Mouse (Mus musculus): Measurements from ENCODE around the gene Wbp1. TPM values are rescaled to one million over a fixed set of nuclear protein-coding genes. Genes with fewer than 3 reads are reported as not detected.
A peak's percentile ranks its signal among the peaks of the same experiment; 100 is the strongest.

Wbp1 gene
- polyA plus RNA-seq, 1 experiment from 2014 or later: 172 TPM

DNA sequence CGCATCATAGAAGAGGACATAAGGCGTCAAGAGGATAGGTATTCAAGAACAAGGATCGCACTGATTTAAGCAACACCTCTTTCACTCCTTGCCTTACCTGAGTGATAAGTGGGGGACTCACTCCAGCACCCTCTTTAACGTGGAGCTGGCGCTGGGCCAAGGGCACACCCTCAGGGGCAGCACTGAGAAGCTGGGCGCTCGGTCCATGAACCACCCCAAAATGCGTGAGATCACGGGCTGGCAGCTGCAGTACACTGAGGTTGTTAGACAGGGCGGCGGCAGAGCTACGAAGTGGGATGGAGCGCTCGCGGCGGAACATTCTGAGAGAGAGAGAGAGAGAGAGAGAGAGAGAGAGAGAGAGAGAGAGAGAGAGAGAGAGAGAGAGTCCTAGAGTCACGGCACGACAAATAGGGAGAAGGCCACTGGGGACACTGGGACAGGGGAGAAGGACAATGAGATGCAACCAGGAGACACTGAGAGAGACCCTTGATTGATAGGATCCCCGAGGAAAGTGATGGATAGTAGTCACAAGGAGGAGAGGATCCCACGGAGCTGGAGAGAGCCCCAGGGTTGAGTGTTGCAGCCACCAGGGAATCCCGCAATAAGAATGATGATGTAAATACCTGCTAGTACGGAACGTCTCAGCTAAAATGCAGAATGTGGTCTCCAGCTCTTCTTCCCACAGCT, 34.3 kb upstream of the Wbp1 start:
- Histone ChIP-seq H3K9me3 (no peaks in the 10 kb centered on the region), H3K27me3 (replicated peaks; ENCODE audit: low read depth, poor library complexity, severe bottlenecking) (peaks cover 26% of the 10 kb centered on the region), H3K4me3 (peak overlapping the region; percentile 73), H3K4me1 (peaks cover 38% of the 10 kb centered on the region), H3K36me3 (replicated peaks) (peaks cover 30% of the 10 kb centered on the region), H3K27ac (replicated peaks) (peak overlapping the region; percentile 80)
- peak; percentile 38 for DNase-seq (ENCODE audit: low spot score)
- WGBS: 11% methylated on average over 23 of the region's 23 CpGs

DNA sequence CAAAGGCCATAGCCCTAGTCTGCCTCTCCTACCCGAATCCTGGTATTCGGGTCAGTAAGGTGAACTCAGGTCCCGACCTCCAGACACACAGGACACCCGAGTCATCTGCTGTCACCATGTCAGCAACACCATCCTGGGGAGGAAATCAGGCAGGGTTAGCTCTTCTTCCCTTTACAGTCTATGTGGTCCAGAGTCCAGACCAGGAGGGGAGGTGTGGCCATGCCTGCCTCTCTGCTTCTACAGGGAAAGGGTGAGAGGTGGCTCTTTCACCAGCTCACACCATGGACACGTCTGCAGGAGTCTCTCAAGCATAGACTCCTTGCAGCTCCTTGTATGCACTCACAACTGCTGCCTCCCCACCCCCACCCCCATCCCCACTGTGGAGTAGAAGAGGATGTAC, 32.1 kb upstream of the Wbp1 start:
- H3K4me3 ChIP-seq: no peak overlapping the region
- 0 out of 2 replicates have a peak, but pooled peaks cover 15% of the 10 kb centered on the region for H3K27me3 ChIP-seq (replicated peaks; ENCODE audit: low read depth, poor library complexity, severe bottlenecking)
- H3K27ac ChIP-seq (replicated peaks): no peak overlapping the region
- H3K9me3 ChIP-seq: no peaks in the 10 kb centered on the region
- H3K36me3 ChIP-seq (replicated peaks): peaks cover 52% of the 10 kb centered on the region
- DNase-seq (ENCODE audit: low spot score): no peak
- WGBS: 63% methylated on average over 5 of the region's 5 CpGs
- H3K4me1 ChIP-seq: peaks cover 41% of the 10 kb centered on the region

DNA sequence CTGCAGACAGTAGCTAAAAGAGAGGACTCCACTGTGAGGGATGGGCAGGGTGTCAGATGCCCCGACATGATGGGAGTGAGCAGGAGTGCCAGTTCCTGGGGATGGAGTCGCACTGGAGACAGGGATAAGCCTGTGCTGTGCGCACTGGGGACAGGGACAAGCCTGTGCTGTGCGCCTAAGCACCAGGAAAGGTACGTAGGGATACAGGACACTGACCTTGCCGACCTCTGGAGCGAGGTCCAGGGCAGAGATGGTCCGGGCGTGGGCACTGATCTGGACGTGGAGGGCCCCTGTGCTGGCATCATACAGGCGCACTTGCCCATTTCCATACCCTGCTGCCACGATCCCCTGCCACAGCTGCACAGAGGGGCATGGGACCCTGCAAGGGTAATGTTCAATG, 31.7 kb upstream of the Wbp1 start:
- Histone ChIP-seq H3K27ac (replicated peaks) (no peak overlapping the region), H3K4me3 (no peak overlapping the region), H3K36me3 (replicated peaks) (peaks cover 57% of the 10 kb centered on the region), H3K9me3 (no peaks in the 10 kb centered on the region), H3K27me3 (replicated peaks; ENCODE audit: low read depth, poor library complexity, severe bottlenecking) (0 out of 2 replicates have a peak, but pooled peaks cover 15% of the 10 kb centered on the region), H3K4me1 (peaks cover 41% of the 10 kb centered on the region)
- 84% methylated on average over 12 of the region's 12 CpGs for WGBS
- DNase-seq (ENCODE audit: low spot score): no peak

DNA sequence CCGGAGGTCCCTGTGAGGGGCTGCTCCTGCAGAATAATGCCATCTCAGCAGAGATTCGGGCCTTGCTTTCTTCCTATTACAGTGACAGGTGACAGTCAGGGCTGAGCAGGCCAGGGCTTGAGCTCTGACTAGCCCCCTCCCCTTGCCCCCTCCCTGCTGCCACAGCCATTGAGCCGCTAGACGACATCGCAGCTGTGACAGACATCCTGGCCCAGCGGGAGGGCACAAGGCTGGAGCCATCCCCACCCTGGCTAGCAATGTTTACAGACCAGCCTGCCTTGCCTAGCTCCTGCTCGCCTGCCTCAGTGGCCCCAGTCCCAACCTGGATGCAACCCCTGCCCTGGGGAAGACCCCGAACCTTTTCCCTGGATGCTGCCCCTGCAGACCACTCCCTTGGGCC, 30.4 kb upstream of the Wbp1 start:
- H3K36me3 ChIP-seq (replicated peaks): peaks cover 70% of the 10 kb centered on the region
- DNase-seq (ENCODE audit: low spot score): no peak
- H3K4me1 ChIP-seq: peaks cover 46% of the 10 kb centered on the region
- H3K9me3 ChIP-seq: no peaks in the 10 kb centered on the region
- H3K27me3 ChIP-seq (replicated peaks; ENCODE audit: low read depth, poor library complexity, severe bottlenecking): 0 out of 2 replicates have a peak, but pooled peaks cover 15% of the 10 kb centered on the region
- WGBS: 31% methylated on average over 8 of the region's 8 CpGs
- H3K27ac ChIP-seq (replicated peaks): no peak overlapping the region
- no peak overlapping the region for H3K4me3 ChIP-seq

DNA sequence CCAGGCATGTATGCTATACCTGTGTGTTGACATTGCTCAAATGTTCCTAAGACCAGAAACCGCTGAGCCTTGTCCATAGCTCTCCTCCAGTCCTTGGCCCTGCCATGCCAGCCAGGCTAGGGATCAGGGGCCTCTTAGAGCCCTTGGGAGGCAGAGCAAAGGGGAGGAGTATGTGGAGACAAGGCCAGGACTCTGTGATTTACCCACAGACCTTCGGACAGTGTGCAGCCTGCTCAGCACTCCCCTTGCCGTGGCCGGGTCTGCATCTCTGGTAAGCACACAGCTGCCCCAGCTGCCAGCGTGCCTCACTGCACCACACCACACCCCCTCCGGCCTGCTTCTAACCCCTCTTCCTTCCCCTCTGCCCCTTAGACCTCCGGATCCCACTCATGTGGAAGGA, 25.9 kb upstream of the Wbp1 start:
- Histone ChIP-seq H3K9me3 (no peaks in the 10 kb centered on the region), H3K36me3 (replicated peaks) (peaks cover 67% of the 10 kb centered on the region), H3K4me3 (no peak overlapping the region), H3K27ac (replicated peaks) (0 out of 2 replicates have a peak overlapping the region, but pooled peaks have one; percentile 4), H3K27me3 (replicated peaks; ENCODE audit: low read depth, poor library complexity, severe bottlenecking) (peaks cover 6% of the 10 kb centered on the region; the same call in 1 of the 2 replicates), H3K4me1 (peaks cover 45% of the 10 kb centered on the region)
- DNase-seq (ENCODE audit: low spot score): no peak
- 65% methylated on average over 7 of the region's 7 CpGs for WGBS

DNA sequence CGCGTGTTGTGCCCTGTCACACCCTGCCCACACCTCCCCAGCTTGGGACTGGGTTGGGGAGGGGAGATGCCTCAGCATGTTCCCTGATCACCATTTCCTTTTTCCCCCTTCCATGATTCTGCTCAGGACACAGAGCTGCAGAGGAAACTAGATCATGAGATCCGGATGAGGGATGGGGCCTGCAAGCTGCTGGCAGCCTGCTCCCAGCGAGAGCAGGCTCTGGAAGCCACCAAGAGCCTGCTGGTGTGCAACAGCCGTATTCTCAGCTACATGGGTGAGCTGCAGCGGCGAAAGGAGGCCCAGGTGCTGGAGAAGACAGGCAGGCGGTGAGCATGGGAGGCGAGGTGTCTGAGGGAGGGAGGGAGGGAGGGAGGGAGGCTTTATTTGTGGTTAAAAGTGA, 24.4 kb upstream of the Wbp1 start:
- 0 out of 2 replicates have a peak overlapping the region, but pooled peaks have one; percentile 16 for H3K27ac ChIP-seq (replicated peaks)
- no peak overlapping the region for H3K4me3 ChIP-seq
- peaks cover 15% of the 10 kb centered on the region for H3K27me3 ChIP-seq (replicated peaks; ENCODE audit: low read depth, poor library complexity, severe bottlenecking)
- no peak for DNase-seq (ENCODE audit: low spot score)
- H3K9me3 ChIP-seq: no peaks in the 10 kb centered on the region
- H3K4me1 ChIP-seq: peaks cover 47% of the 10 kb centered on the region
- 79% methylated on average over 9 of the region's 9 CpGs for WGBS
- peaks cover 52% of the 10 kb centered on the region for H3K36me3 ChIP-seq (replicated peaks)

DNA sequence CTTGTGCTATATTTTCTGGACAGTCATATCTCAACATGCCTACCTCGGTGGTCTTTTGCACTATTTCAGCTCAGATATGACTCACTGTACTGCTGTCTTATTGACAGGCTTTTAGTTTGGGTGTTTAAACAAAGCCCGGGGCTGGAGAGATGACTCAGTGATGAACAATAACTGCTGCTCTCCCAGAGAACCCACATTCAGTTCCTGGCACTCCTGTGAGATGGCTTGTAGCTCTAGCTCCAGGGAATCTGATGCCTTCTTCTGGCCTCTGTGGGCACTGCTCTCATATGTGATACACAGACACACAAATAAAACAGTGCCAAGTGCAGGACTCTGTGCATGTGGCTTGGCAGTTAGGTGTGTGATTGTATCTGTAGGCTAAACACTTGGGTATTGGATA, 23.9 kb upstream of the Wbp1 start:
- no peak overlapping the region for H3K27ac ChIP-seq (replicated peaks)
- H3K4me3 ChIP-seq: no peak overlapping the region
- no peak for DNase-seq (ENCODE audit: low spot score)
- peaks cover 46% of the 10 kb centered on the region for H3K36me3 ChIP-seq (replicated peaks)
- 87% methylated on average over 2 of the region's 2 CpGs for WGBS
- peaks cover 15% of the 10 kb centered on the region for H3K27me3 ChIP-seq (replicated peaks; ENCODE audit: low read depth, poor library complexity, severe bottlenecking)
- H3K4me1 ChIP-seq: peaks cover 47% of the 10 kb centered on the region
- no peaks in the 10 kb centered on the region for H3K9me3 ChIP-seq

DNA sequence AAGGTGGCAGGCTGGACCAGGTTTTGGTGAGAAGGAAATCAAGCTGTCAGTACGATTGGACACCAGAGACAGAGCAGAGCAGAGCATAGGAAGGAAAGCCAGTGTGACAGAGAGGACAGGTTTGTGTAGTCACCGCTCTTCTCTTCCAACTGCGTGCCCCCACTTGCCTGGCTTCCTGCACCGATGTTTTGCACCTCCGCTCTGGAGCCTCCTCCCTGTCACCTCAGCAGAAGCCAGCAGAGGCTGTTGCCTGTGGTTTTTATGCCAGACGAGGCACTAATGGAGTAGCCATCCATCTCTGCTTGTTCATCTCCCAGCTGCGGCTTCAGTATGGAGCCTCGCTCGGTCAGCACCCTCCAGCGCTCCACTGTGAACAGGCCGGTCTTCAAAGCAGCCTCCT, 21.5 kb upstream of the Wbp1 start:
- WGBS: 54% methylated on average over 11 of the region's 11 CpGs
- peaks cover 31% of the 10 kb centered on the region for H3K36me3 ChIP-seq (replicated peaks)
- peak; percentile 16 for DNase-seq (ENCODE audit: low spot score)
- peaks cover 70% of the 10 kb centered on the region for H3K4me1 ChIP-seq
- no peaks in the 10 kb centered on the region for H3K9me3 ChIP-seq
- H3K4me3 ChIP-seq: peak overlapping the region; percentile 53
- peaks cover 15% of the 10 kb centered on the region for H3K27me3 ChIP-seq (replicated peaks; ENCODE audit: low read depth, poor library complexity, severe bottlenecking)
- H3K27ac ChIP-seq (replicated peaks): peak overlapping the region; percentile 73; the same call in 1 of the 2 replicates

DNA sequence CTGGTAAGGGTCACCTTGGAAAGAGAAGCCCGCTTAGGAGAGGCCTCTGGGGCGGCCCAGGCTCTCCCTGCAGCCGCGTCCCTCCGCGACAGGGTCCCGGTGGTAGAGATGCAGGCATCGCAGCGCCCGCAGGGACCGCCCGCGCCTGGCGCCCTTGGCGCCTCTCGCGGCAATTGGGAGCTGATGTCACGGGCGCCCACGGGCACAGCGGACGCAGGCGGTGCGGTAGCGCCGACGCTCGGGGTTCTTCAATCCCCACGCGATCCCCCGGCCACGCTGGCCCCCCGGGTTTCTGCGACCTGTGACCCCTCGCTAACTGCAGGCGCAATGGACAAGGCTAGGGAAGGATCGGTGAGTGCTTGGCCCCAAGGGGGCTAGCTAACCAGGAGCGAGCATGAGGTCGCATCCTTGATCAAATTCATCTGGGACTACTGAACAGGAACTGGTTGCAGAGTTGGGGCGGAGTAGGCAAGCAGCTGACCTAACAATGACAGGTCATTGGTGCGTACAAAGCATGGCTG, 20.9 kb upstream of the Wbp1 start:
- peak overlapping the region; percentile 53 for H3K4me3 ChIP-seq
- DNase-seq (ENCODE audit: low spot score): peak; percentile 46
- H3K36me3 ChIP-seq (replicated peaks): peaks cover 25% of the 10 kb centered on the region
- peak overlapping the region; percentile 73 for H3K27ac ChIP-seq (replicated peaks)
- peaks cover 15% of the 10 kb centered on the region for H3K27me3 ChIP-seq (replicated peaks; ENCODE audit: low read depth, poor library complexity, severe bottlenecking)
- H3K4me1 ChIP-seq: peaks cover 76% of the 10 kb centered on the region
- H3K9me3 ChIP-seq: no peaks in the 10 kb centered on the region
- WGBS: 2% methylated on average over 41 of the region's 41 CpGs

DNA sequence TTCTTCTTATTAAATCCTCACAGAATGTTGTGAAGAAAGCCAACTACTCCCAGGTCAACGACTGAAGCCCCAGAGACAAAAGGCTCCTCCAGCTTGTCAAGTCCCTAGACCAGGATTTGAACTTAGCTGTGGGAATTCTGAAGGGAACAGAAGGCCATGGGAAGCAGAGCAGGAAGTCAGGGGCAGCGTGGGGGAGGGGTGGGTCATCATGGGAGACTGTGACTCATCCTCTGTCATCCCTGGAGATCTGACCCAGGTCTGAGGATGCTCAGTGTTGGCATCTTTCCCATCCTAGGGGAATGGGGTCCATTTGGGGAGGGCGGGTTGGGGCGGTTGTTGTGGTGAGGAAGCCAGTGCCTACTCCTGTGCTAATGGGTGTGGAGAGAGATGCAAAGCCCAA, 20.3 kb upstream of the Wbp1 start:
- WGBS: 26% methylated on average over 4 of the region's 4 CpGs
- H3K27ac ChIP-seq (replicated peaks): peak overlapping the region; percentile 73; the same call in 1 of the 2 replicates

DNA sequence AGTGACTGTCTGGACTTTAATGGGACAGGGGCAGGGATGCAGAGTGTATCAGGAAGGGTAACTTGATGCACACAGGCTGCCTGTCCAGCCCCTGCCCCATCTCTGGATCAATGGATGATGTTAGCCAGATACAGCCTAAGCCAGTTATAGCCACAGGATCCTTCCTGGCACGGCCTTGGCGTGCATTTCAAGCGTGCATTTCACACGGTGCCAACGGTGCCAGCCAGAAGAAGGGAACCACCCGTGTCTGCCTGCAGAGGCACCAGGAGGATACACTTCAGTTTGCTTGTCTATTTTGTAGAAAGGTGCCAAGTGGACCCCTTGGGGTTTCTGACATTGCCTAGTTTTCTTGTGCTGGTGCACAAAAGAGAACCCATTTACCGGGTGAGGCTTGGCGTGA, 18.7 kb upstream of the Wbp1 start:
- DNase-seq (ENCODE audit: low spot score): no peak
- 90% methylated on average over 8 of the region's 8 CpGs for WGBS
- Histone ChIP-seq H3K36me3 (replicated peaks) (peaks cover 8% of the 10 kb centered on the region), H3K27ac (replicated peaks) (no peak overlapping the region; the same call in 1 of the 2 replicates), H3K27me3 (replicated peaks; ENCODE audit: low read depth, poor library complexity, severe bottlenecking) (peaks cover 22% of the 10 kb centered on the region), H3K4me3 (peak overlapping the region; percentile 80; the same call in 1 of the 2 replicates), H3K4me1 (peaks cover 83% of the 10 kb centered on the region), H3K9me3 (no peaks in the 10 kb centered on the region)

More for the DNA sequence above, 20.3 kb upstream of the Wbp1 start:
- H3K4me3 ChIP-seq: peak overlapping the region; percentile 53
- H3K9me3 ChIP-seq: no peaks in the 10 kb centered on the region
- DNase-seq (ENCODE audit: low spot score): peak; percentile 18
- H3K36me3 ChIP-seq (replicated peaks): peaks cover 19% of the 10 kb centered on the region
- peaks cover 15% of the 10 kb centered on the region for H3K27me3 ChIP-seq (replicated peaks; ENCODE audit: low read depth, poor library complexity, severe bottlenecking)
- peaks cover 76% of the 10 kb centered on the region for H3K4me1 ChIP-seq

DNA sequence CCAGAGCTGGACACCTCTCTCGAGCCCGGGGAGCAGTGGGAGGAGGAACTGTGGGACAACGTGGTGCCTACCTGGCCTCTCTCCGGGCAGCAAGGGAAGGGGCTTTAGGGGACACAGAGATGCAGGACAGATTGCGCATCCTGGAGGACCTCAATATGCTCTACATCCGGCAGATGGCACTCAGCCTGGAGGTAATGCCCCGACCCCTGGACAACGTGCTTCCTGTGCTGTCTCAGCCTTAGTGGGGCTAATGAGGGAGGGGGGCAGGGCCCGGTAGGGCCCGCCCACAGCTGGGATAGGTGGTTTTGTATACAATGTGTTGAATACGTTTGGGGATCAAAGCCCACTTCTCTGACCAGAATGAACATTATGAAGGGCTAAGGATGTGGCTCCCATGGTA, 16.7 kb upstream of the Wbp1 start:
- H3K36me3 ChIP-seq (replicated peaks): peaks cover 8% of the 10 kb centered on the region
- DNase-seq (ENCODE audit: low spot score): peak; percentile 79
- 1% methylated on average over 11 of the region's 11 CpGs for WGBS

DNA sequence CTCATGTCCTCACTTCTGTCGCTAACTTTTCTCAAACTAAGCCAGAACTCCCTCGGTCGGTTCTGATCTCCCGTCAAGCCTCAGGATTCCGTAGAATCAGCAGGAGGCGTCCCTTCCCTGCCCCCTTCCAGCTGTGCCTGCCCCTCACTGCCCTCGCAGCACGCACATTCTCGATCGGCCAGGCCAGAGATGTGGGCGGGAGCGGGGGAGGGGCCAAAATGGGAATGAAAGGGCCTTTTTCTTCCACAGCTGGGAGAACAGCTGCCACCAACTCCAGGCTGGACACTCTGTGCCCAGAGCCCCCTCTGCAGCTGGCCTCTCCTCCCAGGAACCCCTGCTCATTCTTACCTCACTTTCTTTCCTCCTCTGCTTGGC, 16.2 kb upstream of the Wbp1 start:
- peak; percentile 96 for DNase-seq (ENCODE audit: low spot score)
- Histone ChIP-seq H3K27ac (replicated peaks) (peak overlapping the region; percentile 100), H3K9me3 (no peaks in the 10 kb centered on the region), H3K4me1 (peaks cover 88% of the 10 kb centered on the region), H3K36me3 (replicated peaks) (peaks cover 8% of the 10 kb centered on the region), H3K27me3 (replicated peaks; ENCODE audit: low read depth, poor library complexity, severe bottlenecking) (peaks cover 26% of the 10 kb centered on the region), H3K4me3 (peak overlapping the region; percentile 80)
- WGBS: 0% methylated on average over 12 of the region's 12 CpGs

More for the DNA sequence above, 16.7 kb upstream of the Wbp1 start:
- peaks cover 29% of the 10 kb centered on the region for H3K27me3 ChIP-seq (replicated peaks; ENCODE audit: low read depth, poor library complexity, severe bottlenecking)
- no peaks in the 10 kb centered on the region for H3K9me3 ChIP-seq
- H3K4me3 ChIP-seq: peak overlapping the region; percentile 80
- H3K4me1 ChIP-seq: peaks cover 91% of the 10 kb centered on the region
- H3K27ac ChIP-seq (replicated peaks): peak overlapping the region; percentile 100
